Mouse (Mus musculus) monocyte, adult 5-6 weeks (primary cell): ENCODE measurements around the gene Cxcr6. TPM values are rescaled to one million over a fixed set of nuclear protein-coding genes. Genes with fewer than 3 reads are reported as not detected.
"Not testable (repeated sequence)": the region's sequence is repeated elsewhere in the genome, so short reads cannot be mapped to it uniquely, and the experiment has no call there.

ENCODE experiments used
- ATAC-seq: fragments of 153-309, 156-312 bp; replicated peaks from 2 replicates; pipeline ENCODE4 v1.8.0; 2017; ENCODE audit warnings: mild to moderate bottlenecking; ENCODE audit not compliant: low TSS enrichment, insufficient number of reproducible peaks, severe bottlenecking, poor library complexity, low FRiP score
- total RNA-seq: library from RNA; stranded (forward); fragments of 200-1000, 200-491, 200-594 nt; gene quantifications from 3 replicates; pipeline ENCODE4 v1.2.3, GENCODE M21; 2017

Gene Cxcr6
- total RNA-seq, result 0.78 to 1.9 TPM (median 1.3 TPM) in 3 replicates

- ATAC-seq, result no peak
These were observed at the start of gene Cxcr6 for GRCm38 (mm10) chr9:123806267-123806666. Cxcr6 (plus strand) TSS chr9:123806475.

- ATAC-seq, result no peak
These were observed 49.5 kb upstream of the Cxcr6 start for GRCm38 (mm10) chr9:123756752-123757151.

- no peak for ATAC-seq
These were observed 48.9 kb upstream of the Cxcr6 start for GRCm38 (mm10) chr9:123757326-123757725.

- ATAC-seq, result no peak
These were observed 48.1 kb upstream of the Cxcr6 start for GRCm38 (mm10) chr9:123758156-123758555.

- no peak for ATAC-seq
These were observed 47.6 kb upstream of the Cxcr6 start for GRCm38 (mm10) chr9:123758645-123759044.

GRCm38 (mm10) chr9:123760806-123761205 lies 45.5 kb upstream of the Cxcr6 start:
- no peak for ATAC-seq

- 0 out of 2 replicates have a peak, but pooled peaks have one; percentile 24 for ATAC-seq
These were observed 43.4 kb upstream of the Cxcr6 start for GRCm38 (mm10) chr9:123762886-123763285.

GRCm38 (mm10) chr9:123763771-123764170 lies 42.5 kb upstream of the Cxcr6 start:
- no peak for ATAC-seq

GRCm38 (mm10) chr9:123766996-123767395 lies 39.3 kb upstream of the Cxcr6 start:
- no peak for ATAC-seq

- ATAC-seq, result no peak
These were observed 37.8 kb upstream of the Cxcr6 start for GRCm38 (mm10) chr9:123768443-123768842.

- peak; percentile 82 for ATAC-seq
These were observed 36.7 kb upstream of the Cxcr6 start for GRCm38 (mm10) chr9:123769532-123769931.

GRCm38 (mm10) chr9:123773299-123773698 lies 33.0 kb upstream of the Cxcr6 start:
- ATAC-seq, result not testable (repeated sequence)

- no peak for ATAC-seq
These were observed 17.3 kb upstream of the Cxcr6 start for GRCm38 (mm10) chr9:123788855-123789529.

GRCm38 (mm10) chr9:123796174-123796573 lies 10.1 kb upstream of the Cxcr6 start:
- peak; percentile 64; the same call in 1 of the 2 replicates for ATAC-seq

- 0 out of 2 replicates have a peak, but pooled peaks have one; percentile 29 for ATAC-seq
These were observed 4.7 kb upstream of the Cxcr6 start for GRCm38 (mm10) chr9:123801527-123801926.

- ATAC-seq, result no peak
These were observed 3.9 kb upstream of the Cxcr6 start for GRCm38 (mm10) chr9:123802421-123802820.

- ATAC-seq, result no peak
These were observed 3.4 kb upstream of the Cxcr6 start for GRCm38 (mm10) chr9:123802896-123803295.

- ATAC-seq, result no peak
These were observed 1.0 kb upstream of the Cxcr6 start for GRCm38 (mm10) chr9:123805241-123805640.

- ATAC-seq, result no peak
These were observed 2.3 kb downstream of the Cxcr6 start for GRCm38 (mm10) chr9:123808583-123808982.

GRCm38 (mm10) chr9:123811831-123812230 lies 5.6 kb downstream of the Cxcr6 start:
- ATAC-seq, result no peak

- ATAC-seq, result no peak
These were observed 8.1 kb downstream of the Cxcr6 start for GRCm38 (mm10) chr9:123814326-123814725.
